Mouse (Mus musculus) ES-E14 (cell line): ENCODE results near the gene Zbtb7b.

Experiments used
- HCFC1 ChIP-seq: IDR thresholded peaks from 2 replicates; pipeline ENCODE4 v1.6.1; 2012; ENCODE audit warnings: low read length, inconsistent platforms, borderline replicate concordance; ENCODE audit not compliant: insufficient read depth
- ZNF384 ChIP-seq: IDR thresholded peaks from 2 replicates; pipeline ENCODE4 v1.6.1; 2012; ENCODE audit warnings: low read depth, low read length, inconsistent platforms

GRCm38 (mm10) chr3:89332476-89332875 is 62.1 kb downstream of the Zbtb7b start:
- TF ChIP-seq ZNF384 (no peak), HCFC1 (no peak)
